Mouse (Mus musculus) kidney, embryonic 14.5 days (tissue): ENCODE results near the gene Nepro. TPM values are rescaled to one million over a fixed set of nuclear protein-coding genes. Genes with fewer than 3 reads are reported as not detected.

Source experiments
- ATAC-seq: fragments of 200-750 bp; cut with Nextera tagmentation; 2 replicates; pipeline ENCODE4 v1.8.0; 2017; ENCODE audit warnings: moderate number of reproducible peaks, mild to moderate bottlenecking, moderate TSS enrichment, moderate library complexity; ENCODE audit not compliant: low FRiP score, low TSS enrichment
- H3K27ac ChIP-seq: fragments of 300-500 bp; sonication (generic); 2 replicates; pipeline ENCODE4 v1.5.1; 2014; ENCODE audit warnings: low read depth, mild to moderate bottlenecking, low read length, moderate library complexity, mixed read lengths
- H3K27me3 ChIP-seq: fragments of 300-500 bp; sonication (generic); 2 replicates; pipeline ENCODE4 v1.6.1; 2014; ENCODE audit warnings: mild to moderate bottlenecking, low read length; ENCODE audit not compliant: control insufficient read depth, insufficient read depth
- H3K36me3 ChIP-seq: fragments of 300-500 bp; sonication (generic); 2 replicates; pipeline ENCODE4 v1.6.1; 2014; ENCODE audit warnings: low read length, mixed read lengths; ENCODE audit not compliant: control insufficient read depth, insufficient read depth
- H3K4me1 ChIP-seq: fragments of 300-500 bp; sonication (generic); 2 replicates; pipeline ENCODE4 v1.6.1; 2014; ENCODE audit warnings: low read length, mixed read lengths; ENCODE audit not compliant: control insufficient read depth, insufficient read depth
- H3K4me2 ChIP-seq: fragments of 300-500 bp; sonication (generic); replicated peaks from 2 replicates; pipeline ENCODE4 v1.6.1; 2014; ENCODE audit warnings: low read depth, mild to moderate bottlenecking, low read length
- H3K4me3 ChIP-seq: fragments of 300-500 bp; sonication (generic); 2 replicates; pipeline ENCODE4 v1.5.1; 2014; ENCODE audit warnings: mild to moderate bottlenecking, low read length
- H3K9ac ChIP-seq: fragments of 300-500 bp; sonication (generic); 2 replicates; pipeline ENCODE4 v1.6.1; 2014; ENCODE audit warnings: low read depth, mild to moderate bottlenecking, low read length, moderate library complexity
- H3K9me3 ChIP-seq: fragments of 300-500 bp; sonication (generic); 2 replicates; pipeline ENCODE4 v1.6.1; 2016; ENCODE audit warnings: low read length; ENCODE audit not compliant: control insufficient read depth
- WGBS: fragments of 180-500 bp; shearing (Covaris S2); extraction: QIAGEN DNeasy Blood & Tissue Kit; methylation state at CpG from one replicate; pipeline ENCODE4 v1.1.7; 2014; 5-methylcytosine and 5-hydroxymethylcytosine counted together
- polyA plus RNA-seq: library from polyadenylated mRNA; unstranded; fragments of >200 nt; fragmentation: Nextera tagmentation; extraction: Ambion mirVana; gene quantifications from 2 replicates; pipeline ENCODE4 v1.2.1, GENCODE M21; 2014

Nepro gene
- polyA plus RNA-seq, 1 experiment from 2014 or later = 11.8 TPM

- 5% methylated on average over 18 of the region's 18 CpGs for WGBS
- H3K36me3 ChIP-seq = no peaks in the 10 kb centered on the region
- no peak overlapping the region for H3K9ac ChIP-seq
- H3K4me2 ChIP-seq = peak overlapping the region; percentile 33
- peak; percentile 25; the same call in 1 of the 2 replicates for ATAC-seq
- H3K4me3 ChIP-seq = peak overlapping the region; percentile 10
- no peaks in the 10 kb centered on the region for H3K27me3 ChIP-seq
- peaks cover 25% of the 10 kb centered on the region for H3K4me1 ChIP-seq
- peak overlapping the region; percentile 70; the same call in 1 of the 2 replicates for H3K27ac ChIP-seq
- no peaks in the 10 kb centered on the region; the same call in 1 of the 2 replicates for H3K9me3 ChIP-seq
These were observed 36.2 kb upstream of the Nepro start for GRCm38 (mm10) chr16:44687719-44688420.

DNA sequence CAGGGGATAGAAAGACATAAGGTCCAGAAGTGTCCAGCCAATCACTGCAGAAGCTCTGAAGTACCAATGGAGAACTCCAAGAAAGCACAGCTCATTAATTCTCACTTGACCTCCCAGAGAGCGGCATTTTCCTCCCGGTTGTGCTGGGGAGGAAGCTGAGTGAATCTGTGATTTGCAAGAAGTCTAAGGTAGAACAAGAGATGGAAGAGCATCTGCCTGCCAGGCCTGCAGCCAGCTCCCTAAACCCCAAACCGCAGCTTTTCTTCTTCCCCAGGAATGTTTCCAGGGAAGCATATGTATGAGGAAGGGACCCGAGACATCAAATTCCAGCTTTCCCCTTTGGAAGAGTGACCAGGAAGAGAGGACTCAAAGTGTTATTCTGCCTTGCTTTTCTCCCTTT is 35.6 kb upstream of the Nepro start:
- ATAC-seq = peak; percentile 66; the same call in 1 of the 2 replicates
- WGBS = 4% methylated on average over 4 of the region's 4 CpGs
- Histone ChIP-seq H3K4me2 (peak overlapping the region; percentile 33), H3K9ac (0 out of 2 replicates have a peak overlapping the region, but pooled peaks have one; percentile 28), H3K36me3 (no peaks in the 10 kb centered on the region), H3K9me3 (no peaks in the 10 kb centered on the region), H3K4me1 (peaks cover 25% of the 10 kb centered on the region), H3K27ac (peak overlapping the region; percentile 70), H3K4me3 (0 out of 2 replicates have a peak overlapping the region, but pooled peaks have one; percentile 10), H3K27me3 (no peaks in the 10 kb centered on the region)

GRCm38 (mm10) chr16:44690501-44690900 is 33.6 kb upstream of the Nepro start:
- Histone ChIP-seq H3K4me3 (no peak overlapping the region), H3K36me3 (no peaks in the 10 kb centered on the region), H3K27me3 (no peaks in the 10 kb centered on the region), H3K9ac (no peak overlapping the region), H3K9me3 (no peaks in the 10 kb centered on the region), H3K27ac (no peak overlapping the region), H3K4me2 (no peak overlapping the region), H3K4me1 (peaks cover 18% of the 10 kb centered on the region)
- no peak for ATAC-seq
- WGBS = 75% methylated on average over 2 of the region's 2 CpGs

- Histone ChIP-seq H3K36me3 (no peaks in the 10 kb centered on the region), H3K27ac (no peak overlapping the region)
These were observed 33.0 kb upstream of the Nepro start for GRCm38 (mm10) chr16:44691066-44691465.

GRCm38 (mm10) chr16:44691561-44692141 is 32.5 kb upstream of the Nepro start:
- H3K4me3 ChIP-seq = no peak overlapping the region
- H3K36me3 ChIP-seq = no peaks in the 10 kb centered on the region
- WGBS = 65% methylated on average over 17 of the region's 17 CpGs
- no peak overlapping the region for H3K4me2 ChIP-seq
- no peak for ATAC-seq
- H3K9ac ChIP-seq = no peak overlapping the region
- 0 out of 2 replicates have a peak overlapping the region, but pooled peaks have one; percentile 30 for H3K27ac ChIP-seq
- peaks cover 18% of the 10 kb centered on the region for H3K4me1 ChIP-seq
- no peaks in the 10 kb centered on the region for H3K9me3 ChIP-seq
- no peaks in the 10 kb centered on the region for H3K27me3 ChIP-seq

More at GRCm38 (mm10) chr16:44691066-44691465, 33.0 kb upstream of the Nepro start:
- Histone ChIP-seq H3K4me3 (no peak overlapping the region), H3K4me2 (no peak overlapping the region), H3K4me1 (peaks cover 18% of the 10 kb centered on the region), H3K9me3 (no peaks in the 10 kb centered on the region), H3K27me3 (no peaks in the 10 kb centered on the region), H3K9ac (no peak overlapping the region)
- ATAC-seq = no peak
- WGBS = 71% methylated on average over 2 of the region's 2 CpGs

DNA sequence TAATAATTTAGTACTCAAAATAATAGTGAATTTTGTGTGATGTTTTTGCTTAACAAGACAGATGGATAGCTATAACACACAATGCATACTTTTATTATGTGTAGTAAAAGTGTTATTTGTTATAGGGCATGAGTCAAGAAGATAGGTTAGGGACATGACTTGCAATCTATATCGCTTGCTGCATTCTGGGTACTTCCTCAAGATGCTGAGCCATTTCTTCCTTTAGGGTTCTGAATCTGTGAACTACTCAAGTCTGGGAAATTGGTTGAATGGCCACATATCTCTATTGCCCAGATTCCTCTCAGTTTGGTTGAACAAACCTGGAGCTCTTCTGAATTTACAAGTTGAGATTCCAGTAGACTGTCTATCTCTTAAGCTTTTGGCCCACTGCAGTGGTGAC is 31.6 kb upstream of the Nepro start:
- WGBS = 100% methylated on average over 1 of the region's 1 CpGs
- ATAC-seq = no peak
- H3K9ac ChIP-seq = no peak overlapping the region
- no peak overlapping the region for H3K27ac ChIP-seq
- H3K4me3 ChIP-seq = no peak overlapping the region
- no peak overlapping the region for H3K4me2 ChIP-seq
- H3K4me1 ChIP-seq = peaks cover 10% of the 10 kb centered on the region
- H3K36me3 ChIP-seq = no peaks in the 10 kb centered on the region
- no peaks in the 10 kb centered on the region for H3K27me3 ChIP-seq
- no peaks in the 10 kb centered on the region for H3K9me3 ChIP-seq

GRCm38 (mm10) chr16:44693695-44694094 is 30.4 kb upstream of the Nepro start:
- no peak for ATAC-seq
- Histone ChIP-seq H3K27me3 (no peaks in the 10 kb centered on the region), H3K9ac (no peak overlapping the region), H3K4me2 (no peak overlapping the region), H3K27ac (no peak overlapping the region), H3K4me1 (peaks cover 3% of the 10 kb centered on the region), H3K9me3 (no peaks in the 10 kb centered on the region), H3K36me3 (no peaks in the 10 kb centered on the region), H3K4me3 (no peak overlapping the region)
- WGBS = 75% methylated on average over 6 of the region's 6 CpGs

- Histone ChIP-seq H3K27ac (peak overlapping the region; percentile 75; the same call in 1 of the 2 replicates), H3K9me3 (no peaks in the 10 kb centered on the region), H3K9ac (no peak overlapping the region), H3K36me3 (no peaks in the 10 kb centered on the region), H3K4me1 (no peaks in the 10 kb centered on the region), H3K4me3 (no peak overlapping the region), H3K4me2 (no peak overlapping the region), H3K27me3 (no peaks in the 10 kb centered on the region)
- 59% methylated on average over 8 of the region's 8 CpGs for WGBS
- ATAC-seq = peak; percentile 40
These were observed 28.8 kb upstream of the Nepro start for GRCm38 (mm10) chr16:44695214-44695858.
